Mouse (Mus musculus): ENCODE results near the gene Gp1ba.
A peak's percentile ranks its signal among the peaks of the same experiment; 100 is the strongest.

Gene Gp1ba

DNA sequence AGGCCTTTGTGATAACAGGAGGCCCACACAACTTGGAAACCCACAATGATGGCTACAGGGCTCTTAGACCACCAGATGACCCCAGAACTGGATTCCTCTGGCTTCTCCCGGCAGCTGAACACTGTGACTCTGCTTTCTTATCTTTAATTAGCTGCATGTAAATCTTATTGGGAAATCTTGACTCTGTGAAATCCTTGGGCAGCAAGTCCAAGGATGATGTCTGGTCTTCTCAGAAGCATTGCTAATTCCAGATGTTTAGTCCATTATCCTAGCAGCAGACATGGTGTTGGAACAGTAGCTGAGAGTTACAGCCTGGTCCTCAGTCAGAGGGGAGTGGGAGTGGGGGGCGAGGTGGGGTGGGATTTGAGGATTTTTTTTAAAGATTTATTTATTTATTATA, 10.5 kb upstream of the Gp1ba start:
- no peak for DNase-seq (ENCODE audit: low spot score in 2 of 2)

DNA sequence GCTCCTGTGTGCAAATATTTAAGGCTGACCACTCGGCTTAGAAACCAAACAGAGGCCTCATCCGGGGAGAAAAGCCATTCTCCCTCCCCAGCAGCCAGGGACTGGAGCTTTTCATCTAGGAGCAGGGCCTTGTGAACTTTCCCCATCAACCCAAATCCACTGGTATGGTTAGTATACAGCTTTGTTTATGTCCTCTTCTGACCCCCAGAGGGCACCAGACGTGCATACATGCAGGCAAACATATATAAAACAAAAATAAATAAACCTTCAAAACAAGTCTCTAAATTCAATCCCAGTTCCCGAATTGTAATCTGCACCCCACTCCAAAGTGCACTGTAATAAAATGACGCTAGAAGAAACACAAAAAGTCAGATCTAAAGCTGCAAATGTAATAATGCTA, 9.4 kb upstream of the Gp1ba start:
- DNase-seq (ENCODE audit: low spot score in 2 of 2): peak in 1 of 2 experiments; percentile 50

DNA sequence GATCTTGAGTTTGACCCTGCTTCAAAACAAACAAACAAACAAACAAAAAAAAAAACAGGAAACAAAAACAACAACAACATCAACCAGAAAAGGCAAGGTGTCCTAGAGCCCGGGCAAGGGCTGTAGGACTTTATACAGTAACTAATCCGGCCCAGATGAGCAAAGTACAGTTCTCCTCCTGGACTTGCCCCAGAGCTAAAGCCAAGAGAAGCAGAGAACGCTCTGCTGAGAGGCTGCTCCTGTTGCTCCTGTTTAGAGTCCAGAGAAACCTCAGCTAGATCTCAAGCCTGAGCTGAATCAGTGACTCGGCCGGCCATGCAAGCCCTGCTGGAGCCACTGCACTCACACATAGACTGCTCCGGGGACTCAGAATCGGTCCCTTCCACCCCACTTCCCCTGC, 8.8 kb upstream of the Gp1ba start:
- DNase-seq (ENCODE audit: low spot score in 2 of 2): no peak

DNA sequence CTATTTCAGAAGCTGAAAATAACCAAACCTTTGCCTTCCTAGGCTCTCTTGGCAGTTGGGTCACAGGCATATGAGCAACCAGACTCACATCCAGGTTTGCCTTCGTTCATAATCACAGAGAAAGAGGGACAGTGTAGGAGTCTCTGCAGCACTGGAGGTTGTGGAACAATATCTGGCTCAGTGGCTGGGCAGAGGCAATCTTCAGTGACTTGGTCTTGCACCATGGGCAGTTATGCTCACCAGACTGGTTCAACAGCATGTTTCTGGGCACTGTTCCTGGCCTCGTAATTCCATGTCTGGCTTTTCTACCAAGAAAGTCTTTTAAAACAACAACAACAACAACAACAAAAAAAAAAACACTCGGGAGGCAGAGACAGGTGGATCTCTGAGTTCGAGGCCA, 3.3 kb upstream of the Gp1ba start:
- DNase-seq (ENCODE audit: low spot score in 2 of 2): no peak

DNA sequence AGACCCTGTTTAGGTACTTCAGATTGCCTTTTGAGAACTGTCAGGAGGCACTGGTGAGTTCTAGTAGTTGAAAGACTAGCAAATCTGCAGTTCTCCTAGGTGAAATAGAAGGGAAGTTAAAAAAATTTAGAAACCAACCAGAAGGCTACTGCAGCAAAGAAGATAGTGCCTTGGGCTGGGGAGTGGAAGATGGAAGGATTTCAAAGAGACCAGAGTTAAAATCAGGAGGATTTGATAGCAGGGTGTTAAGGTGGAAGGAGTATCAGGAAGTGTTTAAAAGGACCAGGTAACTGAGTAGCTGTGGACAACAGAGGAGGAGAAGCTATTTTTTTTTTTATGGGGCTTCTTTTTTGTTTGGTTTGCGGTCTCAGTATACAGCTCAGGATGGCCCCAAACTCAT, 1.2 kb upstream of the Gp1ba start:
- DNase-seq (ENCODE audit: low spot score in 2 of 2): no peak

DNA sequence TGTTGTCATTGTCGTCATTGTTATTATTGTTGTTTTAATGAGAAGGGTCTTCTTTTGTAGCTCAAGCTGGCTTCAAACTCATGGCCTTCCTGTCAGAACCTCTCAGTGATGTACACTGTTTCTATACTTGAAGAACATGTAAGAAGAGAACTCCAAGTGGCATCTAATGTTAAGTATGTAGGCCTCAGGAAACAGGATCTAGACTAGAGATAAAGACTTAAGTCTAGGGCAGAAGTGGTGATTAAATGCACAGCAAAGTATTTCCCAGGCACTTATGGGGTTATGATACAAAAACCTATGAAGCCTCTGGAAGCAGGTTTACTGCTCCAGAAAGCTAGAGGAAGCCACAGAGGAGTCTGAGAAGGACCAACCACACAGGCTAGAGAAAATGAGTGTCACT, 629 bp upstream of the Gp1ba start:
- no peak for DNase-seq (ENCODE audit: low spot score in 2 of 2)

DNA sequence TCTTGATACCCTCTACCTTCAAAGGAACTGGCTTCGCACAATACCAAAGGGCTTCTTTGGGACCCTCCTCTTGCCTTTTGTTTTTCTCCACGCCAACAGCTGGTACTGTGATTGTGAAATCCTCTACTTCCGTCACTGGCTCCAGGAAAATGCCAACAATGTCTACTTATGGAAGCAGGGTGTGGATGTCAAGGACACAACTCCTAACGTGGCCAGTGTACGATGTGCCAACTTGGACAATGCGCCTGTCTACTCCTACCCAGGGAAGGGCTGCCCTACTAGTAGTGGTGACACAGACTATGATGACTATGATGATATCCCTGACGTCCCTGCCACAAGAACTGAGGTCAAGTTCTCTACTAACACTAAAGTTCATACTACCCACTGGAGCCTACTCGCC, 1.1 kb downstream of the Gp1ba start:
- no peak for DNase-seq (ENCODE audit: low spot score in 2 of 2)

DNA sequence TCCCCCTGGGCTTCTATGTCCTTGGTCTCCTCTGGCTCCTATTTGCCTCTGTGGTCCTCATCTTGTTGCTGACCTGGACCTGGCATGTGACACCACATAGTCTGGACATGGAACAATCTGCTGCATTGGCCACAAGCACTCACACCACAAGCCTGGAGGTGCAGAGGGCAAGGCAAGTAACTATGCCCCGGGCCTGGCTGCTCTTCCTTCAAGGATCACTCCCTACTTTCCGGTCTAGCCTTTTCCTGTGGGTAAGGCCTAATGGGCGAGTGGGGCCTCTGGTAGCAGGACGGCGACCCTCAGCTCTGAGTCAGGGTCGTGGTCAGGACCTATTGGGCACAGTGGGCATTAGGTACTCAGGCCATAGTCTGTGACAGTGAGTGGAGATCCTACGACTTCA, 2.3 kb downstream of the Gp1ba start:
- DNase-seq (ENCODE audit: low spot score in 2 of 2): no peak

DNA sequence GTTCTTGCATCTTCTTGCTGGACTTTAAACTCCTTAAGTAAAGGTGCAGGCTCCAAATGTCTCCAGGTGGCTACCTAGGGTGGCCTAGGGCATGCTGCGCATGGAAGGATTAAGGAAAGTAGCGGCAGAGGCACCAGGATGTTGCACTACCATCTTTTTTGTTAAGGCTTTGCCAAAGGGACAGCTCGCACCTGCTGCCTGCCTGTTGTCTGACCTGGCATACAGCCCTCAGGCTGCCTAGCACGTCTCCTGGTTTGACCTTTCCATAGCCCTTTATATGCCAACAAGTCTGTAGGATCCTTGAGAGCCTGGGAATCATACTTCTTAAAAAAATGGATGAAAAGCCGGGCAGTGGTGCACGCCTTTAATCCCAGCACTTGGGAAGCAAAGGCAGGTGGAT, 4.1 kb downstream of the Gp1ba start:
- no peak for DNase-seq (ENCODE audit: low spot score in 2 of 2)

DNA sequence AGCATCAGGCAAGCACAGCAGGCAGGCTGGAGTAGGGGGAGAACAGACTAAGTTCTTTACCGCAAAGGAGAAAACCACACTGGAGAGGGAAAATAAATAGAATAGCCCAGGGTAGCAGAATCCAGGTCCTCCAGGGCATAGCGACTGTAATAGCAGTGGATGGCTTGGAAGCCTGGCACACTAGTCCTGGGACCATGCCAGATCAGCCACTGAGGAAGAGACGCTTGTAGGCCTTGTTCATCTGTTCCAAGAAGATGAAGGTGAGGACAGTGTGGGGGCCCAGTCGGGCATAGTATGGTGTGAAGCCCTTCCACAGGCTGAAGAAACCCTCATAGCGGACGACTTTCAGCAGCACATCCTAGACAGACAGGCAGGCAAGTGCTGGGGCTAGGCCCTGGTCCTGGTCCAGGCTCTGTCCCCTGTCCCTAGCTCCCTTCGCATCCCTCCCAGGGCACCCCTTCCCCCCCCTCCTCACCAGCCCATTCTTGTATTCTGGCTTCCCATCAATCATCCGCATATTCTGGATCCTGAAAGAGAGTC, 5.7 kb downstream of the Gp1ba start:
- DNase-seq (ENCODE audit: low spot score in 2 of 2): no peak

DNA sequence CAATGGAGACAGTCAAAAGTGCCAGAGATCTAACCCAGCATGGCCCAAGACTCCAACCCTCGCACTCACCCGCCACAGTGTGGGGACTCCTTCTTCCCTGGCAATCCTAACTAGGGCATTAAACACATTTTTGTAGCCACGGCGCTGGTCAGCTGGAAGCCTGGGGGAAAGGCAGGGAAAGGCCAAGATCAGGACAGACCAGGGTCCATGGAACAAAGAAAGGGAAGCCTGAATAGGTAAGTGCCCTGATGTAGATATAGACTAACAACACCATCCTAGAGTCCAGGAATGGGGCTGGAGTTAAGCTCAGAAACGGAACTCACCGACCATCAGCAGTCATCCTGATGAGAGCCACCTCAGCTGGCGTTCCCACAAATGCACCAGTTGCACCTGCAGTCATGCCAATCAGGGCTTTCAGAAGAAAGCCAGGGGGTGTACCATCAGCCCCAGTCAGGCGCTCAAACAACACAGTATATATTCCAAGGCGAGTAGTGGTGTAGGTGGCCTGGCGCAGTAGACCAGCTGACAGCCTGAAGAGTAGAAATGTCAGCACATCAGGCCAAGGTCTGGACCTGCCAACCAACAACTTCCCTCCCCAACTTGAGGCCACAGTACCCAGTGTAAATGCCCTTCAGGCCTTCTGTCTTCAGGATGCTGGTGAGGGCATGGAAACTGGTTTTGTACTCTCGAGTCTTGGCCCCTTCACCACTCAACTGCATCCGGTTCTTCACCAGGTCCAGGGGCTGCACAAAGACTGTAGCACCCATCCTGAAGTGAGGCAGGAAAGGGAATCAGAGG, 6.7 kb downstream of the Gp1ba start:
- DNase-seq (ENCODE audit: low spot score in 2 of 2): no peak

DNA sequence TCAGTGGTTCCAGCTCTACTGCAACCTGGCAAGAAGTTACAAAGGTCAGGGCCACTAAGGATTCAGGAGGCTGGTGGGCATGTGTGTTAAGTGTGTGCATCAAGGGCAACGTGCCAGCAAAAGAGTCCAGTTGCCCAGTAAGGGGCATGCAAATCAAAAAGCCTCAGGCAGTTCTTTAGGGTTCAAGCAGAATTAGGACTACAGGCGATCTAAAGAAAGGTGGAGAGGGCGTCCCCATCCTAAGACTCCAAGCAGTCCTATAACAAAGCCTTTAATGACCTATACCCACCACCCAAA, 7.3 kb downstream of the Gp1ba start:
- DNase-seq (ENCODE audit: low spot score in 2 of 2): no peak

DNA sequence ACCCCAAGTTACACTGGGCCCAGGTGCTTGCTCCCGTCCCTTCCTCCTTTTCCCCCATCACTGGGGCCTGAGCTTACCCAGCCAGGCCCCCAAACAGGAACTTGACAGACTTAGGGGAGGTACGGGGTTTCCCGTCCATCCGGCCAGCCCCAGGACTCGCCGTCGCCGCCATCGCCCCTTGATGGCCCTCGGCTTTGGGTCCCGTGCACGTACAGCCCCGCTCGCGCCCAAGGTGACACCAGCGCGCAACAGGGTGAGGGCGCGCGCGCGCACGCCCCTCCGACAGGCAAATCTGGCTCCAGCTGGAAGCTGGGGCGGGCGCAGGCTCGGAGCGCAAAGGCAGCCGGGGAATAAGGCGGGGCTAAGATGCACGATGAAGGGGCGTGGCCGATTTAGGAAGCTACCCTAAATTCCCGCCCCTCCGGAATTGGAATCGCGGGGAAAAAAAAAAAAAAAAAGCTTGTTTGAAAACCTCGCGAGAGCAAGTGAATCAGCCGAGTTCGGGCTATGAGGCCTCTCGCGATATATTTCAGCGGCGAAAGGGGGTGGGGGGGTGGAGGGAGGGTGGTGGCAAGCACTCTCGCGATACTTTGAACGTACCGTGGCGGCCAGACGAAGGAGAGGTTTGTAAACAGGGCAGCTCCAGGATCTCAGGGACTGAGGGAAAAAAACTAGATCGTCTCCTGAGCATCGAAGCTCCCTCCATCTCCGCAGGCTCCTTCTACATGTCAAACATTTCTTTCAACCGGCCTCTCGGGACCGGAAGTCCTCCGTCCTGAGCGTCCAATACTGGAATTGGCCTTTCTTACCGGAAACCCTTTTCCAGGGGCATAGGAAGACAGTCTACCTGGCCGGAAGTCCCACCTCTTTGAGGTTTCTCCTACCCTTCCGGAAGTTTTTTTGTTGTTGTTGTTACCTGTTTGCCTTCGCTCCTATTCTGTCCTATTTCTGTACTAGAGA, 8.0 kb downstream of the Gp1ba start, which contains the start of the genes Rnf167 and Slc25a11:
Gene Rnf167 (plus strand): TSS at position 545 of the 960 bp plus-strand sequence.
Gene Slc25a11 (minus strand): TSS at position 789 of the 960 bp plus-strand sequence.
- DNase-seq (ENCODE audit: low spot score in 2 of 2): peak; percentile 97 to 98

DNA sequence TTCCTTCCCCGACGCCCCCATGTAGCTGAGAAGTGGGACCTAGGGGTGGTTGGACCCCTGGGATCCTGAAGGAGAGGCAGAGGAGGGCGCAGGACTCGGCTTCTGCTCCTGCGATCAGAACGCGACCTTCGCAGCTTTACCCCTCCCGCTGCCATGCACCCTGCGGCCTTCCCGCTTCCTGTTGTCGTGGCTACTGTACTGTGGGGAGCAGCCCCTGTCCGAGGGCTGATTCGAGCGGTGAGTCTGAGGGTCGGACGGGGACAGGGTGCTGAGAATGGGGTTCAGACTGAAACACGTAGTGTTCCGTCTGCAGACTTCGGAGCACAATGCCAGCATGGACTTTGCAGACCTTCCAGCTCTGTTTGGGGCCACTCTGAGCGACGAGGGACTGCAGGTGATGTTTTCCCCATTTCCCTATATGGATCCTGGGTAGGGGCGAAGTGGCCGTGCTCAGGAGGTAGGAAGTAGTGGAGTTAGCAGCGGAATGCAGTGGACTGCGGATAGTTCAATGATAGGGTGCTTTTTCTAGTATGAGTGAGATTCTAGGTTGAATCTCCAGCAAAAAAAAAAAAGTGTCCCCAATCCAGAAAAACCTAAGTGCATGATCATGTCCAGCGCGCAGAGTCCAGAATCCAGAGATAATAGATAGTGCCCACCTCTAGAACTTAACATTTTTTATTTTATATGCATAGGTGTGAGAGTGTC, 8.9 kb downstream of the Gp1ba start:
- peak; percentile 57 to 63 for DNase-seq (ENCODE audit: low spot score in 2 of 2)

DNA sequence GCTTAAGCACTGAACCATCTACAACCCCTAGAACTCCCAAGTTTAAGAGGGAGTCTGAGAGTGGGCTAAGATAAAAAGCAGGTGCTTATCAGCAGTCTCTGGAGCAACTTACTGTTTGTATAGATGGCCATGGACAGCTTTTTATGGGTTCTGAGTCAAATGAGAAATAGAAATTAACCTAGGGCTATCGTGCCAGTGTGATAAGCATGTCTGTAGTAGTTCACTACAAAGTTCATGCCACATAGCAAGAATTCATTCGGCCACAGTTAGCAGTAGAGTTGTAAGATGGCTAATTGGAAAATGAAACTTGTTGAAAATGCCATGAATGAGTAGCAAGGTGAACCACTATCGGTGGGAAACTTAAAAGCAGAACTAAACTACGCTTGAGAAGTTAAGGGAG, 9.6 kb downstream of the Gp1ba start:
- DNase-seq (ENCODE audit: low spot score in 2 of 2): no peak

DNA sequence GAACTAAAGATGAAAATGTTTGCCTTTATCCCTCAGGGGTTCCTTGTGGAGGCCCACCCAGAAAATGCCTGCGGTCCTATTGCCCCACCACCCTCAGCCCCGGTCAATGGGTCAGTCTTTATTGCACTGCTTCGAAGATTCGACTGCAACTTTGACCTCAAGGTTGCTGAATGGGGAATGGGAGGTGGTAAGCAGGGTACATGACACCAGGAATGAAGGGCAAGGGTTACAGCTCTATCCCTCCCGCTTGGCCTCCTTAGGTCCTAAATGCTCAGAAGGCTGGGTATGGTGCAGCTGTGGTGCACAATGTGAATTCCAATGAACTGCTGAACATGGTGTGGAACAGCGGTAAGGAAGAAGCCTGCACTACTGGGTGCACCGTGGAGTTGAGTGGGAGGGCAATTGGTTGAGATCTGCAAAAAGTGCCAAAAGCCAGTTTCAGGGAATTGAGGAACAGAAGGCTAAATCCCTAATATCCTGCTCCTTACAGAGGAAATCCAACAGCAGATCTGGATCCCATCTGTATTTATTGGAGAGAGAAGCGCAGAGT, 10.3 kb downstream of the Gp1ba start:
- no peak for DNase-seq (ENCODE audit: low spot score in 2 of 2)

DNA sequence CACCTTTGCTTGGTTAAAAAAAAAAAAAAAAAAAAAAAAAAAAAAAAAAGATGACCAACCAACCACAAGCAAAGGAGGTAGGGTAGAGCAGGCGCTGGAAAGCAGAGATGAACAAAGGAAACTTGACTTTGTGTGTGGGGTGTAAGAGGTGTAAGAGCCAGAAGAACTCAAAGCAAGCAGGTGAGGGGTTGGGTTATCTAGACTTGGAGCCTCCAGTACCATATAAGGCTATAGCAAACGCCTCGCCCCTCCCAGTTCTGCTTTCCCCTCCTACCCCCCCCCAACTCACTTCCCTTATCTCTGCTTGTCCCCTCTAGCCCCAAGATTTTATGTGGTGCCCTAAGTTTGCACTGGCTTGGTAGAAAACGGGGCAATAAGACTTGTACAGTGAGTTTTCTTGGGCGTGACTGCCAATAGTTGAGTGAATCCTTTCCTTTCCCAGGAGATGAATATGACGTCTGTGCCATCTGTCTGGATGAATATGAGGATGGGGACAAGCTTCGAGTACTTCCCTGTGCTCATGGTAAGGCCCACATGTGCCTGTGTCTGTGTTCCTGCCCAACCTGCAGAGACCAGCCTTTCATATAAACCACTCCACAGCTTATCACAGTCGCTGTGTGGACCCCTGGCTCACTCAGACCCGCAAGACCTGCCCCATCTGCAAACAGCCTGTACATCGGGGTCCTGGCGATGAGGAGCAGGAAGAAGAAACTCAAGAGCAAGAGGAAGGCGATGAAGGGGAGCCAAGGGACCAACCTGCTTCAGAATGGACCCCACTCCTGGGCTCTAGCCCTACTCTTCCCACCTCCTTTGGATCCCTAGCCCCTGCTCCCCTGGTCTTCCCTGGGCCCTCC, 11.6 kb downstream of the Gp1ba start:
- DNase-seq (ENCODE audit: low spot score in 2 of 2): peak; percentile 45

DNA sequence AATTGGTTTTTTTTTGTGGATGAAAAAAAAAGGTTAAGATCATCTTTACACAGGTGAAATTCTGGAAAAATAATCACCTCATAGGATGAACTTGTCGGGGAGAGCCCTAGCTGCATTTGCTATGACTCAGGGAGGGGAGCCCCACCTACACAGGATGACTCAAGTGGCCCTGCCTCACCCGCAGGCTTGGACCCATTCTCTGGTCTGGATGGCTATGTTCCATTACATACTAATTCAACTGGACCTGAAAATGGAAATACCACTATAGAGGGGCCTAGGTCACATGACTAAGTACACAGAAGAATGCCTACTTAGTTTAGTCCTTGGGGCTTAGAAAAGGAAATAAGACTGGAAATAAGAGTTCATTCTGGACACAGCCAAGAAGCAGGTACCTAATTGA, 12.5 kb downstream of the Gp1ba start:
- DNase-seq (ENCODE audit: low spot score in 2 of 2): no peak

DNA sequence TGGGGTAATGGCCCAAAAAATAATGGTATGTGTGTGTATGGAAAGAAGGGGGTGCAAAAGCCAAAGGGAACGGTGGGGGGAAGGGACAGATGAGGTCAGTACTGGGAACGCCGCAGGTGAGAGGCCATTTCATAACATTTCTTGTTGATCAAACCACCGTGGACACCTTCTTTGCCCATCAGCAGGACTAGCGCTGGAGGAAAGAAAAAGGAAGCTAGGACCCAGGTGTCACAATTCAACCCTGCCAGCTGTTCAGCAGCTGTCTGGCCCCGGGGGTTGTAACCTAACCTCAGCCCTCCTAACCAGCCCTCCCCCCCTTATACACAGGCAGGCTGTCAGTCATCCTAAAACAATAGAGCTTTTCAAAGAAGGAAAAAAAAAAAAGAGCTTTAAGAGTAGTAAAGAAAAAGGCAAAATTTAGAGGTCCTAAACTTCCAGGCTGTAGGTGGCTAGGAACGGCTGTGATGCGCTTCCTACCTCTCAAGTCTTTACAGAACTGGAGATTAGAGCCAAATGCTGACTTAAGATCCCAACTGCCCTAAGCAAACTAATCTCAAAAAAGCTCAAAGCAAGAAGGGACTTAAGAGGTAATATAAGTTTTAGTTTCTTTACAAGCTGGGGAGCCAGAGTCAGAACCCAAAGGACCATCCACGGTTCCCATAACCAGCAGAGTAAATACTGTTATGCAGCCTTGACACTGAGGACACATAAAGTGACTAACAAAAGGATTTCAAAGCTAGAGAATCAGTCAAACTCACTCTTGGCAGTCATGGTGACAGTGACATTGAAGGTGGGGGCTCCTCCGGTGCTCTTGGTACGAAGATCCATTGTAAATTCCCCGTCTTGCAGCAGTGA, 13.3 kb downstream of the Gp1ba start:
- peak; percentile 63 to 64 for DNase-seq (ENCODE audit: low spot score in 2 of 2)

DNA sequence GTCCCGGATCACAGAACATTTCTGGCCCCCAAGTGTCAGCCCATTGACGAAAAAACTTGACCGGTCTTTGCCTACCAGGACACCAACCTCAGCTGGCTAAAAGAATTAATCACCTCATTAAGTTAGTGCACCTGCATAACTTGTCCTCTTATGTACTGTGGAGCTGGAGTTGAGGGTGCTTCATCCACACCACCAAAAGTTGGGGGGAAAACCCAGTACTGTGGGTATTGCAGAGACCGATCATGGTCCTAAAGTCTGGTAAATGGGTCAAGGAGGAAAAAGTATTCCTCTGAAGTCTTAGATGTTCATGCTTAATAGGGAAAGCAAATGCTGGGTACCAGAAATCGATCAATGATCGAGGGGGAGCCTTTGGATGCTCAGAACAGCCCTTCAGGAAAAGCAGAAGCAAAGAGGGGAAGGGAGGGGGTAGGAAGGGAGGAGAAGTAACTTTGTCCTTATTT, 14.0 kb downstream of the Gp1ba start:
- no peak for DNase-seq (ENCODE audit: low spot score in 2 of 2)

Data from thymus, postnatal 10 days (tissue).